Mouse (Mus musculus) forebrain, embryonic 15.5 days (tissue): ENCODE measurements at regions not wholly inside any gene's neighbourhood (a gene's known extent, or its start where the extent isn't known, plus 50 kb on each side); places are given as distances from the start of the nearest gene placed in this dataset.
"Not testable (repeated sequence)": the region's sequence is repeated elsewhere in the genome, so short reads cannot be mapped to it uniquely, and the experiment has no call there.

Experiments used
- ATAC-seq: fragments of 200-750 bp; cut with Nextera tagmentation; replicated peaks from 2 replicates; pipeline ENCODE4 v1.8.0; 2017; ENCODE audit warnings: mild to moderate bottlenecking, moderate TSS enrichment, moderate library complexity
- H3K27ac ChIP-seq: fragments of 300-500 bp; sonication (generic); replicated peaks from 2 replicates; pipeline ENCODE4 v1.5.1; 2015; ENCODE audit warnings: mild to moderate bottlenecking, inconsistent platforms
- H3K27me3 ChIP-seq: fragments of 300-500 bp; sonication (generic); 2 replicates; pipeline ENCODE4 v1.6.1; 2015; ENCODE audit warnings: inconsistent platforms
- H3K36me3 ChIP-seq: fragments of 300-500 bp; sonication (generic); 2 replicates; pipeline ENCODE4 v1.6.1; 2015; ENCODE audit warnings: mild to moderate bottlenecking, inconsistent platforms
- H3K4me1 ChIP-seq: fragments of 300-500 bp; sonication (generic); 2 replicates; pipeline ENCODE4 v1.6.1; 2015; ENCODE audit warnings: inconsistent platforms
- H3K4me2 ChIP-seq: fragments of 300-500 bp; sonication (generic); replicated peaks from 2 replicates; pipeline ENCODE4 v1.6.1; 2015; ENCODE audit warnings: mild to moderate bottlenecking, inconsistent platforms
- H3K4me3 ChIP-seq: fragments of 300-500 bp; sonication (generic); 2 replicates; pipeline ENCODE4 v1.5.1; 2015; ENCODE audit warnings: mild to moderate bottlenecking, inconsistent platforms
- H3K9ac ChIP-seq: fragments of 300-500 bp; sonication (generic); replicated peaks from 2 replicates; pipeline ENCODE4 v1.6.1; 2015; ENCODE audit warnings: mild to moderate bottlenecking, inconsistent platforms
- H3K9me3 ChIP-seq: fragments of 300-500 bp; sonication (generic); 2 replicates; pipeline ENCODE4 v1.6.1; 2016; ENCODE audit warnings: inconsistent platforms
- WGBS: fragments of 180-500 bp; shearing (Covaris S2); methylation state at CpG from one replicate; pipeline ENCODE4 v1.1.7; 2015; ENCODE audit warnings: mixed read lengths; 5-methylcytosine and 5-hydroxymethylcytosine counted together

DNA sequence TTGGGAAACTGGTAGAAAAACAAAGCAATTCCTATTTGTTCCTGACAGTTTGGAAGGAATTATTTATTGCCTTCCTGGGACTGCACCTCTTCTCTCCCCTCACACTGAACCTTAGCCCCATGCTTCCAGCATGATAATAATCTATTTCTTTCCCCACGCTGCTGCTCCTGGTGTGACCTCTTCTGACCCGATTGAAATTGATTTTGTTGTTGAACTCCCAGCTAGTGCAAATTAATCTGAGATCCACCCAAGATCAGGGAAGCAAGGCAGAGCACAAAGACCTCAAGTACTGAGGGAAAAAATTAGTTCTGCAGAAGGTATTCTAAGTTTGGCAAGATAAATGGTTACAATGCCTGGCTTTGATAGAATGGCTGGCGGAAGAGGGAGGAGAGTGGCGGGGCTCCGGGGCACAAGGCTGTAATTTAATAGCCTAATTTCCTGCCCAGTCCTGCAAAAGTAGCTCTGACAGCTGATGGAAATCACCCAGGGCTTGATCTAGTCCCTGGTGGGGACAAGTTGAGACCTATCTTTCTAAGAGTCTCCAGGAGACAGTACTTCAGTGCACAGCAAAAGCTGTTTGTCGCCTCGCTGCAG is 604.6 kb upstream of the Sox11 start:
- Histone ChIP-seq H3K4me2 (no peak overlapping the region), H3K9me3 (no peaks in the 10 kb centered on the region), H3K4me3 (no peak overlapping the region), H3K27ac (no peak overlapping the region), H3K4me1 (peaks cover 14% of the 10 kb centered on the region), H3K27me3 (no peaks in the 10 kb centered on the region), H3K9ac (no peak overlapping the region), H3K36me3 (no peaks in the 10 kb centered on the region)
- no peak for ATAC-seq
- 63% methylated on average over 7 of the region's 7 CpGs for WGBS

DNA sequence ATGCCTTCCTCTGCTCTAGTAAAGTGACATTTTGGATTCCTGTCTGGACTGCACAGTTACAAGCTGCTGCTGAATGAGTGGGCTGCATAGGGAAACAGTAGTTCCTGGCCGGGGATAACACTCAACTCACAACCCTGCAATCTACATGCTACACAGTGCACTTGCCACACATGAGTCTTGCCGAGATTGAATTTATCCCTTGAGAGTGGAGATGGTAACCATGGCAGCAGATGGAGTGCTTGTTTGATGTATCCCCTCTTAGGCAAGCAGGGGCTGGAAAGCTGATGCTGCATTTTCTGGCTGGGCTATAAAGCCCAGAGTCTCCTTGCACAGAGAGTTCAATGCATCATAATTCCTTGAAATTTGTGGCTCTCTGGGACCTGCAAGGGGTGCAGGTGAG is 603.0 kb upstream of the Sox11 start:
- Histone ChIP-seq H3K4me3 (no peak overlapping the region), H3K27ac (peak overlapping the region; percentile 38), H3K4me2 (no peak overlapping the region), H3K36me3 (no peaks in the 10 kb centered on the region), H3K9me3 (no peaks in the 10 kb centered on the region), H3K9ac (no peak overlapping the region), H3K27me3 (no peaks in the 10 kb centered on the region), H3K4me1 (peaks cover 14% of the 10 kb centered on the region)
- WGBS, result 17% methylated on average over 2 of the region's 2 CpGs
- peak; percentile 95 for ATAC-seq

DNA sequence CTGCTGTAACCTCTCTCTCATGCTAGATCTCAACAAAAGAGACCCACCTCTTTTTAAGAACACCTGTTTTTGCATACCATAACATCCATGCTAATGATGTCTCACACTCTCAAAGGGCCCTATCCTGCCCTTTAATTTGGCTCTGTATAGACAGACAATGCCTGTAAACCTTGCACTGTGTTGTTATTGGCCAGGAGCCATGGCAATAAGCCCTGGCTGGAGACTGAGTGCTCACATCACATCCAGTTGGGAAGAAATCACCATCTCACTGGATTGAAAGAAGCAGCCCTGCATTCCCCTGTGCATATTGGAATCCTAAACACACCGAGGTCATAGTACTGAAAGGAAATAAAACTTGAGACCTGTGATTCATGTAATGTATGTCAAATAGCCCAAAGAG is 598.7 kb upstream of the Sox11 start:
- H3K4me2 ChIP-seq, result no peak overlapping the region
- no peaks in the 10 kb centered on the region for H3K27me3 ChIP-seq
- H3K36me3 ChIP-seq, result no peaks in the 10 kb centered on the region
- no peak overlapping the region for H3K4me3 ChIP-seq
- H3K27ac ChIP-seq, result no peak overlapping the region
- H3K9ac ChIP-seq, result no peak overlapping the region
- WGBS, result 93% methylated on average over 1 of the region's 1 CpGs
- no peak for ATAC-seq
- H3K4me1 ChIP-seq, result peaks cover 12% of the 10 kb centered on the region
- H3K9me3 ChIP-seq, result no peaks in the 10 kb centered on the region

DNA sequence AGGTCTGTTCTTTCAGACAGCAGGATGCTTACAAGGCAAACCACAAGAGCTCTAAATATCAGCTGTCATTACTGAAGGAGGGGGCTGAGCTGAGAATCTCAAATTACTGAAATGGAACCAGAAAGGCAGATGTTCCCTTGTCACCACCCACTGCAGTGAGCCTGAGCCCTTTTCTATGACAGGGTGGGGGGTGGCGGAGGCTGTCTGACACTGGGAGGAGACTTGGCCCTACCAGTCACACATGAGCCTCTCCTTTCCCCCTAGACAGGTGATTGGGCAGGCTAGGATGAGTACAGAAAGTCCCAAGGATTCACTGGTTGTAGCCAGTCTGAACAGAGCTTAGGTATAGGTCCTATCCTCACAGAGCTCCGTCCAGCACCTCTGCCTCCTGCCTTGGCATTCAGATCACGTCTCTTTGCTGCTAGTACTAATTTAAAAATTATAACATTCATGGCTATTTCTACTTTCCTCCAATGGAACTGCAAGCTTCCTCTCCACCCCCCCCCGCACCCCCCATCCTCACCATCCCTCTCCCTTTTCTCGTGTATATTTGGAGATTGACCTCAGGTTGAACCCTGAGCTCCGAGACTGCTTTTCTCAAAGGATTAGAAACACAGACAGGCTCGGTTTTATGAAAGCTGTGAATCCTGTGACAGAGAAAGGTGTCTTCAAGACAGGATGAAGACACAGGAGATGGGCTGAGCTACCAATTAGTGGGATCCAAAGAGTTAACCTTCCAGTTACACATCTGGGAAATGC is 590.2 kb upstream of the Sox11 start:
- H3K9ac ChIP-seq, result no peak overlapping the region

DNA sequence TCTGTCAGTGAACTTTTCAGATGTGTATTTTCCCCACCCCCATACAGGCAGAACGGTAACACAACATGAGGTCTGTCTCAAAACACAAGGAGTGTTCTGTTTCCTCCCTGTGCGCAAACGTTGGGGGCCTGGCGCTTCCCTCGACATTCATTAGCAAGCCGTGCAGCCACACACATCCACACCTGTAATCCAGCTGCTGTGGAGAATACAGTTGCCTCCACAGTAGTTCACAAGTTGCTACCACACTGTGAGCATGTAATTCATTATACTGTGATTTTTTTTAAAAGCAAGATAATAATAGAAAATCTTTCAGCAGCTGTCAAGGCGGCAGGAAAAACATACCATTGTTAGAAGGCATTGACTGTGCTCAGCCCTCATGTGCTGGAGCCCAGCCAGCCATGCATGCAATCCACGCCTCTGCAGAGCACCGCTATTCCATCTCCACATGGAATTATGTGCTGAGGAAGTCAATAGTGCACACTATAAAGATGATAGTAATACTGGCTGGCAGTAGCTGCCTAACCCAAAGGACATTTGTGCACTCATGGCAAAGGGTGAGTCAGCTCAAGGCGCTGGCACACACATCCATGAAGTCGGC is 586.1 kb upstream of the Sox11 start:
- no peak overlapping the region for H3K4me3 ChIP-seq
- no peak overlapping the region for H3K9ac ChIP-seq
- peaks cover 28% of the 10 kb centered on the region for H3K4me1 ChIP-seq
- H3K36me3 ChIP-seq, result no peaks in the 10 kb centered on the region
- peak overlapping the region; percentile 68 for H3K27ac ChIP-seq
- peak; percentile 67 for ATAC-seq
- H3K9me3 ChIP-seq, result no peaks in the 10 kb centered on the region
- H3K4me2 ChIP-seq, result no peak overlapping the region
- 38% methylated on average over 11 of the region's 11 CpGs for WGBS
- no peaks in the 10 kb centered on the region for H3K27me3 ChIP-seq

More for the DNA sequence above, 590.2 kb upstream of the Sox11 start:
- Histone ChIP-seq H3K36me3 (no peaks in the 10 kb centered on the region), H3K27ac (peak overlapping the region; percentile 84), H3K4me2 (peak overlapping the region; percentile 19; the same call in 1 of the 2 replicates), H3K27me3 (no peaks in the 10 kb centered on the region), H3K4me1 (peaks cover 32% of the 10 kb centered on the region), H3K9me3 (no peaks in the 10 kb centered on the region), H3K4me3 (no peak overlapping the region)
- ATAC-seq, result peak; percentile 90
- WGBS, result 21% methylated on average over 7 of the region's 7 CpGs

DNA sequence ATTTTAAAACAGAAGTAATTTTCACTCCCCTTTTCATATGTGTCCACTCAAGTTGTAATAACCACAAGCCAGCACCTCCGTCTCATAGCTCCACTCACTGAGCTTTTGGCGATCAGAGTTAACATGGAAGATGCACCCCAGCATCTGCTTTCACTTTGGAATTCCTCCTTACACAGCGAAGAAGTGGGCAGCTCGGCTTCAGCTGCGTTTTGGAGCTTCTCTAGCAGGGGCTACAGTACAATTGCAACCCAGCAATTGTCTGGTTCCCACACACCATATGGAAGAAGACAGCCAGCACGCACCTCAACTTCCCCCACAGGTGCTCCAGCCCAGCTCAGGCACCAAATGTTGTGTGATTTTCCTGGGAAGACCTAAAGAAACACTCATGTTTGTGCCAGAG is 584.4 kb upstream of the Sox11 start:
- peaks cover 12% of the 10 kb centered on the region for H3K4me1 ChIP-seq
- H3K9ac ChIP-seq, result no peak overlapping the region
- no peak overlapping the region for H3K4me3 ChIP-seq
- no peaks in the 10 kb centered on the region for H3K36me3 ChIP-seq
- H3K4me2 ChIP-seq, result no peak overlapping the region
- no peaks in the 10 kb centered on the region for H3K9me3 ChIP-seq
- no peak for ATAC-seq
- 90% methylated on average over 6 of the region's 6 CpGs for WGBS
- no peak overlapping the region for H3K27ac ChIP-seq
- H3K27me3 ChIP-seq, result no peaks in the 10 kb centered on the region

DNA sequence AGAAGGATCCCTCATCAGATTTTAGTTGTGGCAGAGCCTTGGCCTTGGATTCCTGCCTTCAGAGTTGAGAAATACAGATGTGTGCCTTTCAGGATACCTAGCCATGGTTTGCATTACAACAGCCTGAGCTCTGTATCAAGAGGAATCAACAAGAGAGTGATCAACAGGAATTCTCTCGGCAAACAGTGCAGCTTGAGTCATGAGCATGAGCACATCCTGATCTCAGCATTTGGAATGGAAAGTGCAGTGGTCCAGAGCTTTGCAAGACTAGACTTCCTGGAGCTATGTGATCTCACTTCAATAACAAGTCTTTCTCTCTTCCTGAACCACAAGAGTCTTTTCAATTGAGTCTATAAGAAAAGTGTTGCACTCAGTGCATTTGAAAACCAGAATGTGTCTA is 578.2 kb upstream of the Sox11 start:
- H3K4me3 ChIP-seq, result no peak overlapping the region
- H3K4me1 ChIP-seq, result no peaks in the 10 kb centered on the region
- no peak overlapping the region for H3K4me2 ChIP-seq
- no peaks in the 10 kb centered on the region for H3K36me3 ChIP-seq
- H3K27me3 ChIP-seq, result no peaks in the 10 kb centered on the region
- 86% methylated on average over 1 of the region's 1 CpGs for WGBS
- H3K9me3 ChIP-seq, result no peaks in the 10 kb centered on the region
- no peak overlapping the region for H3K9ac ChIP-seq
- ATAC-seq, result no peak
- no peak overlapping the region for H3K27ac ChIP-seq

DNA sequence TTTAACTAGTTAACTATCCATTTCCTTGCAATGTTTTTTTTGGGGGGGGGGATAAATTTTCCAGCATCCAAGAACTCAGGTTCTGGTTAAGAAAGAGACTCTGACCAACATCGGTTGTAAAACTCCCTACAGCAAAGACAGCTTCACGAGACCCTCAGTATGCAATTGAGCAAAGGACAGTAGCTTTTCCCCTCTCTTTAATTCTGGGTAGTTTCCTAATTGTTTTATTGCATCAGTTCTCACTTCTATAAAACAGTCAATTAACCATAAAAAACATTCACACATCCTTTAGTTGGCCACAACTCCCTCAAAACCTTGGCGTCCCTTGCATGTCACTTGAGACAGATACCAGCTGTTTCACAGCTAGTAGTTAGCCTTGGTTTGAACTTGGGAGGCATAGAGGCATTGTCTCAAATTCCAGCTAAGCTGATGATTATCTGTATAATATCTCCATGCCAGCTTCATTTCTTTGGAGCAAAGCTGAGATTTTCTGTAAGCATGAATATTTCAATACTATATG is 574.1 kb upstream of the Sox11 start:
- H3K9ac ChIP-seq, result no peak overlapping the region
- WGBS, result 53% methylated on average over 3 of the region's 3 CpGs
- no peak overlapping the region for H3K4me3 ChIP-seq
- H3K4me2 ChIP-seq, result no peak overlapping the region
- H3K27me3 ChIP-seq, result no peaks in the 10 kb centered on the region
- ATAC-seq, result no peak
- H3K9me3 ChIP-seq, result no peaks in the 10 kb centered on the region
- no peak overlapping the region for H3K27ac ChIP-seq
- no peaks in the 10 kb centered on the region for H3K4me1 ChIP-seq
- H3K36me3 ChIP-seq, result no peaks in the 10 kb centered on the region

DNA sequence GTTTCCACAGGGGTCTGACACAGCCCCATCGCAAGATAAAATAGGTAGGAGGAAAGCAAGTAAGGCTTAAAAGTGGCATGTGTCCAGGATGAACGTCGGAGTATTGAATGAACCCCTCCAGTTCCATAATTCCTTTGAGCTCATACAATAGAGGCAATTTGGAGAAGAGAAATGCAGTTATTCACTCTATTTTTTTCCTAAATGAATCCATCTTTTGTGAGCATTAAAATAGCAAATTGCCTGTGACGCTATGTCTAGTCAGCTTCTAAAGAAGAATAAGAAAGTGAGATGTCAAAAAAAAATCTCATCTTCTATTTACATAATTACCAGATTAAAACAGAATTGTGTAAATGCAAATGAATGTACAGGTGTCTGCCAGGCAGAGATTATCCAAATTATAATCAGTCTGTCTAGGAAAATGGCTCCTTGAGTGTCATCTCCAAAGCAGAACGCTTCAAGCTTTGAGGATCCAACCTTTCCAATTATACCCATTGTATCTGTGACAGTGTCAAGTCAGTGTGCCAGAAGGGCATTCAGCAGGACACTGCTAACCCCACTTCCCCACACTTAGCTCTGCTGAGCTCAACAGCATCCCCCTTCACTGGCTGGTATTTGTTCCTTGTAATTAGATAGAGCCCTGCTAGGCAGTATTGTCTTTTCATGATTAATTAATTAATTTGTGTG is 567.2 kb upstream of the Sox11 start:
- no peaks in the 10 kb centered on the region for H3K36me3 ChIP-seq
- WGBS, result 17% methylated on average over 5 of the region's 5 CpGs
- H3K4me1 ChIP-seq, result peaks cover 10% of the 10 kb centered on the region; the same call in 1 of the 2 replicates
- H3K4me2 ChIP-seq, result no peak overlapping the region
- H3K27me3 ChIP-seq, result no peaks in the 10 kb centered on the region
- no peaks in the 10 kb centered on the region for H3K9me3 ChIP-seq
- no peak overlapping the region for H3K9ac ChIP-seq
- H3K27ac ChIP-seq, result peak overlapping the region; percentile 62
- no peak overlapping the region for H3K4me3 ChIP-seq
- ATAC-seq, result peak; percentile 53; the same call in 1 of the 2 replicates

DNA sequence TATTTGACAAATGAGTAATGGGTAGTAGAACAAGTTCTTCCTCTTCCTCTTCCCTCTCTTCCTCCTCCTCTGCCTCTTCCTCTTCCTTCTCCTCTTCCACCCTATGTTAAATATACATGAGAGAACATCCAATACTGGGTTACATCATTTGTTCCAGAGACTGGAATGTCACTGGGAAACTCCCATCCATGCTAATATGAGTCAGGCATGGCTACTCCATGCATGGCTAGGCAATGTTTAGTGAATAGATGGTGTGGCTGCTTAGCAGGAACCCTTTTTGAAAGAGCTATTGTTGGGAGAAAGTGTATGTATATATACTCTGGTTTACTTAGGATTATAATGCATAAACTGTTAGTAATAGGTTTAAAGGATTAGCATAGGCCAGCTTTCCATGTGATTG is 554.3 kb upstream of the Sox11 start:
- H3K27me3 ChIP-seq, H3K4me2 ChIP-seq, H3K9ac ChIP-seq, H3K27ac ChIP-seq, H3K4me3 ChIP-seq, H3K9me3 ChIP-seq, H3K36me3 ChIP-seq, H3K4me1 ChIP-seq, ATAC-seq: not testable (repeated sequence)

DNA sequence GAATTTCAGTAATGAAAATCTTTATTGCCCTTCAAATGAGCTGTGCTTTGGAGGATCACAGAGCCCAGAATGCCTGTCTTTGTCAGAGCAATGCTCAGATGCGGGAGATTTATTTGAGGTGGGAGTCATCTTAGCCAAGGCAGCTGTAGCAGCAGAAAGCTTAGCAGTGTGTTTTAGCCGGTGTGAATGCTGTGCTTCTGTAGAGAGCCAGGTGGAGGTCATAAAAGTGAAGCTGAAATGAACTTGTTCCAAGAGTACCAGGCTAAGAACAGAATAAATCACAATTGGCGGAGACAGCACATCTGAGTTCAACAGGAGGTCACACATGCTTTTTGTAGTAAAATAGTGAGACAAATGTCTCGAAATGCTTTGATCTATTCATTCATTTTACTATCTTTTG is 539.3 kb upstream of the Sox11 start:
- Histone ChIP-seq H3K4me3 (no peak overlapping the region), H3K27me3 (no peaks in the 10 kb centered on the region), H3K4me2 (no peak overlapping the region), H3K27ac (no peak overlapping the region; the same call in 1 of the 2 replicates), H3K9me3 (no peaks in the 10 kb centered on the region), H3K36me3 (no peaks in the 10 kb centered on the region), H3K9ac (no peak overlapping the region), H3K4me1 (no peaks in the 10 kb centered on the region)
- ATAC-seq, result no peak
- 57% methylated on average over 4 of the region's 4 CpGs for WGBS

DNA sequence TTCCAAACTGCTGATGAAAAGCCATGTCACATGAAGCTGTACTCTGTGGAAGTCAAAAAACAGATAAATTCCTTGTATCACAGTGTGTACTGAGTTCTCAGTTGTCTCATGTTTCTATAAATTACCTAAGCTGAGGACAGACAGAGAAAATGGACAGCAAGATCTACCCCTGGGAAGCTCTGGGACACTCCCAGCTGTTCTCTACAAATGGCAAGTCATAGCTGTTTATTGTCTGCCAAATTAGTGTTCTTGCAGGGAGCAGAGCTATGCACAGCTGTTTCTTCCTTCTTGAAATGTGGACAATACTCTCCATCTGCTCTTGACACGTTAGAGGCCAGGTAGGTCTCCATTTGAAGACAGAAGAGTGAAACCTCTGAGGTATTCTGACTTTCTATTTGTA is 524.0 kb upstream of the Sox11 start:
- H3K9ac ChIP-seq, result no peak overlapping the region
- H3K4me3 ChIP-seq, result no peak overlapping the region
- no peaks in the 10 kb centered on the region for H3K27me3 ChIP-seq
- no peak overlapping the region for H3K4me2 ChIP-seq
- no peak for ATAC-seq
- no peaks in the 10 kb centered on the region for H3K4me1 ChIP-seq
- no peaks in the 10 kb centered on the region for H3K36me3 ChIP-seq
- H3K9me3 ChIP-seq, result no peaks in the 10 kb centered on the region
- no peak overlapping the region for H3K27ac ChIP-seq
- WGBS, result 55% methylated on average over 1 of the region's 1 CpGs
